ENCODE assay signal across 10 mouse cellular contexts in the genomic region with DNA sequence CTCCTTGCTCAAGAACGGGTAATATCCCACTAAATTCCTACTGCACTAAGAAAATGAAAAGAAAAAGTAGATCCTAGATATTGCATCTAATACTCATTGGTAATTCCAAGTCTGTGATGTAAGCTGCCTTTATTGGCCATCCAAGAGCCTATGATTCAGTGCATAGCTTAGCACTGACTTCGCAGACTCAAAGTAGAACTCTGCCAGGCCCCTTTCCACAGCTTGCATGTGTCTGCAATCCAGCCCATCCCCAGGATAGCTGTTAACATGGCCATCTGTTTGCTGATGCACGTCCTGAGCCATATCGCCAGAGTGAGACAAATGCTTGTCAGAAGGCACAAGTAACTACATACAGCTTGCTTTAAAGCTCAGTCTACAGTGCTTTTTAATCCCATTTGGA.
DNase-seq lines count a peak whose midpoint lies in the region; ATAC-seq and TF ChIP-seq lines count a peak whose summit lies in the region.
"Had no signal": no experiment of that assay in that cellular context is flagged by ENCODE, and none has a peak within 500 bp of the region (broad histone marks: within the 10 kb centered on the region; RNA-seq: fewer than 3 reads in every experiment).

No protein-coding gene starts in this region.

- peak; percentile 35; the same call in 1 of the 2 replicates for ATAC-seq in lung, embryonic 15.5 days (ENCODE audit: borderline replicate concordance, extremely low read depth, low FRiP score, low TSS enrichment)

- no peak for DNase-seq in lung, postnatal 14 days
- DNase-seq in gastrocnemius, adult 2 months, result peak; percentile 50
- DNase-seq in layer of hippocampus, adult 9-11 months, result peak; percentile 74
- peak; percentile 16 to 50 for DNase-seq in right cerebral cortex, postnatal 36 days (ENCODE audit: low spot score in 2 of 2)
- no peak for DNase-seq in embryo, embryonic 11 days
- DNase-seq in thymus, postnatal 36 days, result no peak
- DNase-seq in adrenal gland, postnatal 4 days (ENCODE audit: low spot score in 2 of 2), result no peak
- DNase-seq: cerebellum, adult 9-11 months had no signal

- H3K36me3 ChIP-seq in lung, embryonic 15.5 days, result no peaks in the 10 kb centered on the region
- H3K36me3 ChIP-seq: hindbrain, embryonic 12.5 days had no signal

- H3K4me3 ChIP-seq in lung, embryonic 15.5 days, result no peak overlapping the region
- H3K4me3 ChIP-seq in gastrocnemius, adult 2 months, result no peak overlapping the region
- H3K4me3 ChIP-seq: hindbrain, embryonic 12.5 days had no signal

- H3K27me3 ChIP-seq in lung, embryonic 15.5 days, result no peaks in the 10 kb centered on the region
- H3K27me3 ChIP-seq: hindbrain, embryonic 12.5 days had no signal

- no peak overlapping the region for H3K4me2 ChIP-seq in lung, embryonic 15.5 days
- H3K4me2 ChIP-seq: hindbrain, embryonic 12.5 days had no signal

- no peak overlapping the region for H3K27ac ChIP-seq in lung, embryonic 15.5 days
- H3K27ac ChIP-seq in gastrocnemius, adult 2 months, result no peak overlapping the region
- H3K27ac ChIP-seq: hindbrain, embryonic 12.5 days had no signal

- no peak for TF ChIP-seq CTCF in gastrocnemius, adult 2 months (IDR thresholded peaks at IDR 0.05)

- intact Hi-C loops in gastrocnemius, adult 2 months (cut with DNase I), result no loop called here

- no peak overlapping the region for H3K9ac ChIP-seq in lung, embryonic 15.5 days
- H3K9ac ChIP-seq: hindbrain, embryonic 12.5 days had no signal

- 59% methylated on average over 4 of the region's 4 CpGs for WGBS in lung, embryonic 15.5 days

- peaks cover 8% of the 10 kb centered on the region; the same call in 1 of the 2 replicates for H3K4me1 ChIP-seq in lung, embryonic 15.5 days
- H3K4me1 ChIP-seq: hindbrain, embryonic 12.5 days had no signal

- H3K9me3 ChIP-seq in lung, embryonic 15.5 days, result no peaks in the 10 kb centered on the region
- H3K9me3 ChIP-seq: hindbrain, embryonic 12.5 days had no signal

Comparison
In these comparisons a context has a peak if more than half of its experiments do, and no peak if none do; other contexts are left out.
1. DNase-seq: peak in gastrocnemius, adult 2 months (single experiment), layer of hippocampus, adult 9-11 months (single experiment) and right cerebral cortex, postnatal 36 days (2 of 2); none in lung, postnatal 14 days (single experiment), embryo, embryonic 11 days (single experiment), thymus, postnatal 36 days (0 of 2) and adrenal gland, postnatal 4 days (0 of 2).